Mouse (Mus musculus) CD4-positive helper T cell, adult 2 months (primary cell): Measurements from ENCODE around the gene Zfp213.
"Not testable (repeated sequence)": the region's sequence is repeated elsewhere in the genome, so short reads cannot be mapped to it uniquely, and the experiment has no call there.

ENCODE experiments used
- DNase-seq: peaks from one replicate; pipeline ENCODE4 v3.0.0-alpha.2; 2012; ENCODE audit warnings: low read depth, missing footprints, low spot score

The Zfp213 gene

GRCm38 (mm10) chr17:23563595-23564367, at the start of gene Zfp213:
TSS of gene Zfp213 (minus strand) at chr17:23564238.
- peak; percentile 98 for DNase-seq

DNA sequence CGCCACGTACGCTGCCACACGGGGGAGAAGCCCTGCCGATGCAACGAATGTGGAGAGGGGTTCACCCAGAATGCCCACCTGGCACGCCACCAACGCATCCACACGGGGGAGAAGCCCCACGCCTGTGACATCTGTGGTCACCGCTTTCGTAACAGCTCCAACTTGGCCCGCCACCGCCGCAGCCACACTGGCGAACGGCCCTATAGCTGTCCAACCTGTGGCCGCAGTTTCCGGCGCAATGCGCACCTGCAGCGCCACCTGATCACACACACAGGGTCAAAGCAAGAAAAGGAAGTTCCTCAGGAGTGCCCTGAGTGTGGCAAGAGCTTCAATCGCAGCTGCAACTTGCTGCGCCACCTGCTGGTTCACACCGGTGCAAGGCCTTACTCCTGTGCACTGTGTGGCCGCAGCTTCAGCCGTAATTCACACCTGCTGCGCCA, 46.3 kb upstream of the Zfp213 start:
- DNase-seq, result peak; percentile 88

- DNase-seq, result no peak
Measured at GRCm38 (mm10) chr17:23609612-23610011, 45.6 kb upstream of the Zfp213 start.

GRCm38 (mm10) chr17:23605220-23605619, 41.2 kb upstream of the Zfp213 start:
- no peak for DNase-seq

DNA sequence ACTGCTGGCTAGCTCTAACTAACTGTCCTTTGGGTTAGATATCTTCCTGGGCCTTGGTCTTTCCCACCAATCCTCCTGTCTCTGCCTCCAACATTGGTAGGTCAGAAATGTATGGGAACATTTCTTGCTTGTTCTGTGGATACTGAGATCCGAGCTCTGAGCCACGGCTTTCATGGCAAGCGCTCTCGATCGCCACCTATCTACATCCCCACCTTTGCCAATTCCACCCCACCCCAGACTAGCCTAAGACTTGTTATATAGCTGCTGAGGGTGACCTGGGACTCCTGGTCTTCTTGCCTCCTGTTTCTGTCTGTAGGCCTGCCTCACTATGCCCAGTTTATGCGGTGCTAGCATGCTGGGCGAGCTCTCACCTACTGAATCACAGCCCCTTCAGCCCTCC, 40.4 kb upstream of the Zfp213 start:
- DNase-seq, result no peak

- peak; percentile 63 for DNase-seq
Measured at GRCm38 (mm10) chr17:23603542-23603941, 39.5 kb upstream of the Zfp213 start.

DNA sequence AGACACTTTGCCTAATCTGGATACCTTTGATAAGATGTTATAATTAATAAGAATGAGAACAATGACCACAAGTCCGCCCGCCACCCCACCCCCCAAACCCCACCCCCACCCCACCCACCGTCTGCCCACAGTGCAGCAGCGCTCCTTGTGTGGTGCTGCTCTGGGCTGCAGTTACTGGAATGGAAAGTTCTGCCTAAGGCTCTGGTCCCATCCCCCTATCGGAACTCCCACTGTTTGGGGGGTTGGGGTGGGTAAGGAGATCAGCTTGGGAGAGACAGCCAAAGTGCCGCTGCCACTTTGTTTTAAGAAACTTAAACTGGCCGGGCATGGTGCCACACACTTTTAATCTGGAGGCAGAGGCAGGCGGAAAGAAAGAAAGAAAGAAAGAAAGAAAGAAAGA, 39.0 kb upstream of the Zfp213 start:
- no peak for DNase-seq

GRCm38 (mm10) chr17:23601836-23602585, 38.0 kb upstream of the Zfp213 start:
- no peak for DNase-seq

DNA sequence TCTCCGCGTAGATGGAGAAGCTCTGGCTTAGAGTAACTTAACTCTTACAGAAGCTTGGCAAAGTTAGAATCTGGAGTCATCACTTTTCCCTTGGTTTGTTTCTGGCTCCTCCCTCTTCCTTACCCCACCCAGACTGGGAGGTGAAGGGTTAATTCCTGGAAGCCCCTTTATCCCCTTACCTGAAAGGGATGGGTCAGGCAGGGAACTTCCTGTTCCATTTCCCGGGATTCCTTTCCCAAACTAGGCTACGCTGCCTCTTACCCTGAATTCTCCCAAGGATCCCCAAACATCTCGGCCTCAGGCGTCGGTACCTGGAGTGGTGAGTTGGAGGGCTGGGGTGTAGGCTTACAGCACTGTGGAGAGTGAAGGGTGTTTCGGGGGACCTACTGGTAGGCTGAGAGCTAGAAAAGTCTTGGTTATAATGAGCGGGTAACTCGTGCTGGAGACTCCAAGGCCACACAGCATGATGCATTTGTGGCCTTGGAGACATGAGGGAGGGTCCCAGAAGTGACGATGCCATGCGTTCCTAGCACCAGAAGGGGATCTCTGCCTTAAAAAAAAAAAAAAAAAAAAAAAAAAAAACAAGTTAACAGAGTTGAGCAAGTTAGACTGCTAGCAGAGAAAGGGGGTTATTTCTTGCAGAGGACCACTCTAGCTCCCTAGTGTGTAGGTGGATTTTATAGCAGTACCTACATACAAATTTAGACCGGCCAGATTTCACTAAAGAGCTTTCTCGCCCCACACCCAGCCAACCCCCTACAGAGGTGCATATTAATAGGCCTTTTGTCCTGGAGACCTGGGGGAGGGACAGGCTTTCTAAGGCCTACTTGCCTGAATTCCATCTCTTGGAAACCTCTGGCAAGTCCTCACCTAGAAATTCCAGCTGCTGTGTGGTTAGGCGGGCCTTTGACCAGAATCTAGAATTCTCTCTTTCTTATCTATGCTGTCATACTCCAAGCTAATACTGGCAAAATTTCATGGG, 36.9 kb upstream of the Zfp213 start, which contains the start of gene Zscan10:
Gene Zscan10 (plus strand): TSS at position 216 of the 982 bp plus-strand sequence.
- DNase-seq, result no peak

GRCm38 (mm10) chr17:23599605-23600063, 35.6 kb upstream of the Zfp213 start:
- no peak for DNase-seq

DNA sequence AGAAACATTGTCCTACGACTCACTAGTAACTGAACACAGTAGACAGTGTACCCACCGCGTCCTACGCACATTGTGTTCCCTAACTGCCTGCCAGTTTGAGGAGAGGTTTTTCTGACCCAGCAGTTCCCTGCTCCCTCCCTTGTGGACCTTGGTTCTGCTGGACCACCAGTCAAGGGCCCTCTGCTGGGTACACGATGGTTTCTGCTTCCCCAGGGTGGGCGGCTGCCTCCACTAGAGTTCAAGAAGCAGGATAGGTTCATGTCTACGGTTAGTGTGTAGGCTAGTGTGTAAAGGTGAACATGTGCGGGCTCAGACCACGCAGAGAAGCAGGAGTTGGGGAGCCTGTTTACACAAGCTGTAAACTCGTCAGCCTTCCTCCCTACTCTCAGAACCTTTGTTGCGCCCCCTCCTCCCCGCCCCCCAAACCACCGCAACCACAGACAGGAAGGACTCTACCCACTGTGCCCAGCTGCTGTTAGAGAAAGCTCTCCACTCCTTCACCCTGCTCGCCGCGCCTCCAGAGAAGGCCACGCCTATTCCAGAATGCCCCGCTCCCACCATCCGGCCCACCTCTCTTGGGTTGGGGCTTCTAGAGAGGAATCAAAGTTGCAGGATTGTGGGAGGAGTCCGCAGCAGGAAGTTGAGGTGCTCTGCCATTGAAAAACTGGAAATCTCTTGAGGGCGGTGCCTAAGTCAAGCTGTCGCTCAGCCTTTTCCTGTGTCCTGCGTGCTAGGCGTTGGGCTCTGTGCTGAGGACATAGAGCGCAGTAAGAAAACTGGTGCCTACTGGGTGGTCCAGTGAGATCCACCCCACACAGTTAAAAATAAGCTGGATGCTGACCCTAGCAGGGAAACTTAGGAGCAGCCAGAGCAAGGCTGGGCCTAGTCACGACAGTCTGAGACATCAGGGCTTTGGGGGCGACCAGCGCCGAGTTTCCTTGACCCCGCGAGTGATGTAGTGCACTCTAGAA, 34.8 kb upstream of the Zfp213 start, which contains the start of gene Zfp13:
Gene Zfp13 (minus strand): TSS at position 906 of the 971 bp plus-strand sequence.
- DNase-seq, result peak; percentile 96

GRCm38 (mm10) chr17:23595139-23595538, 31.1 kb upstream of the Zfp213 start:
- not testable (repeated sequence) for DNase-seq

DNA sequence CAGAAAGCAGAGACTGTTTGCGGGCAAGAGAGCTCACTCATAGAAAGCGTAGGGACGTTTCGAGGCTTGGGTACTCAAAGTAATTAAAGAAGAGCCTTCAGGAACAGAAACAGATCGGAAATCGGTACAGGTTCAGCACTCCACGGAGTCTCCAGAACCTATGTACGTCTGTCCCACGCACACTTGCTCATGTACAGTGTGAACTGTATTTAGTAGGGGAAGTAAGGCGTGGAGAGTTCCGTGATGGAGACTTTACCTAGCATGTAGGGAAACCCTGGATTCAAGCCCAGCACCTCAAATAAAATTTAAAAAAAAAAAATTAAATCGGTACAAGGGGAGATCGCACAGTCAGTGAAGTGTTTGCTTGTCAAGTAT, 28.9 kb upstream of the Zfp213 start:
- DNase-seq, result no peak

- peak; percentile 87 for DNase-seq
Measured at GRCm38 (mm10) chr17:23592208-23592925, 28.3 kb upstream of the Zfp213 start.

- no peak for DNase-seq
Measured at GRCm38 (mm10) chr17:23587253-23587652, 23.2 kb upstream of the Zfp213 start.

DNA sequence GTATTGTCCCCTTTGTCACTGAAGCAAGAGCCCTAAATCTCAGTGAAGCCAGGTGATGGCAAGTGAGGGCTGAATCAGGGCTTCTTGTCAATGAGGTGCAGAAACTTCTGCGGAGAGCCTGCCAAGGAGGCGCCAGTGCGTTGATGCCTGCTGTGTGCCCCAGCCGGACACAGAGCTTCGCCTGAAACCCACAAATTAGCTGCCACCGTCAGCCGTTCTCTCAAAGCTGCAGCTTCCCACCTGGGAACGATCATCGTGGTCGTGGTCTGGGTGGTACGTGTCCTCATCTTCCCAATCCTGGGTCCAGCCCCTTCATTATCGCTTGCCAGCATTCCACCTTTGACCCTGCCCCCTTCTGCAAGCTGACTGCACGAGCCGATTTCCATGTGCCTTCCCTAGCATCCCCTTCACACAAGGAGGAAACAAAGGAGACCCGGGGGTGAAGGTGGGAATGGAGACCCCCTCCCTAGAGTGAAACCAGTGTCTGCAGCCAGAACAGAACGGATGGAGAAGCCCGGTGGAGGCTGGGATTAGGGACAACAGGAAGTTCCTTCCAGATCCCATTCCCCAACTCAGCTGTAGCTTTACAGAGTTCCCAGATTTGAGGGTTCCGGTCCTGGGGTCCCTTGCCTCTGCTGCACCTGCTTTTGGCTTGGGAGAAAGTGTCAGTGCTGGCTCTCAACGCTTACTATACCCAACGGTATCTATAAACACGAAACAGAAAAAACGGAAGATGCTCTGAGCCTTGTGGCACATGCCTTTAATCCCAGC, 21.9 kb upstream of the Zfp213 start:
- DNase-seq, result no peak

DNA sequence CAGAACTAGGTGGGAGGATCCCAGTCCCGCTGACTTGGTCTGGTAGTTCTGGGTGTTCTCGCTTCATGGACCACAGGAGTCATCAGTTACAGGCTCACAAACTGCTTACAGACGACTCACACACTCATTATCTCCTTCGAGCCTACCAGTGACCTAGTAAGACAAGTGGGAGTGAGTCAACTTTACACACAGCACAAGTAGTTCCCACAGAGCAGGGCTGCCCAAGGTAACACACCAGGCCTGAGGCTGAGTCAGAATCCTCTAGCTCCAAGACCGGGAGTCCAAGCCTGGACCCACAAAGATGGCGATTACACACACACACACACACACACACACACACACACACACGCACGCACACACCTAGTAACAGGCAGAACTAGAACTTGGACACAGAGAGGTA, 20.7 kb upstream of the Zfp213 start:
- DNase-seq, result no peak

GRCm38 (mm10) chr17:23575951-23576552, 12.0 kb upstream of the Zfp213 start:
- no peak for DNase-seq
